Mouse (Mus musculus) myocyte (in vitro differentiated cells): ENCODE measurements around the gene Gas2l3. TPM values are rescaled to one million over a fixed set of nuclear protein-coding genes. Genes with fewer than 3 reads are reported as not detected.

Experiments used
- H3K27me3 ChIP-seq: one replicate; pipeline ENCODE4 v1.6.1; 2011; ENCODE audit not compliant: control insufficient read depth, insufficient read depth, insufficient read length
- H3K36me3 ChIP-seq: one replicate; pipeline ENCODE4 v1.6.1; 2011; ENCODE audit not compliant: control insufficient read depth, insufficient read depth
- H3K4me2 ChIP-seq: one replicate; pipeline ENCODE4 v1.6.1; 2011; ENCODE audit warnings: low read depth, control low read depth
- H3K4me3 ChIP-seq: one replicate; pipeline ENCODE4 v1.5.1; 2011; ENCODE audit warnings: mild to moderate bottlenecking, control low read depth, moderate library complexity
- H3K79me2 ChIP-seq: one replicate; pipeline ENCODE4 v1.6.1; 2011; ENCODE audit not compliant: control insufficient read depth, insufficient read depth
- H3ac ChIP-seq: one replicate; pipeline ENCODE4 v1.6.1; 2011; ENCODE audit not compliant: control insufficient read depth, insufficient read length
- CEBPB ChIP-seq: IDR thresholded peaks from 2 replicates; pipeline ENCODE4 v1.6.1; 2011; ENCODE audit warnings: mild to moderate bottlenecking, moderate library complexity; ENCODE audit not compliant: poor library complexity, insufficient read depth, severe bottlenecking
- E2F4 ChIP-seq: IDR thresholded peaks from one replicate; pipeline ENCODE4 v1.6.1; 2011; ENCODE audit warnings: mild to moderate bottlenecking, control low read depth, moderate library complexity; ENCODE audit not compliant: insufficient read depth
- MAX ChIP-seq: IDR thresholded peaks from one replicate; pipeline ENCODE4 v1.6.1; 2011; ENCODE audit warnings: low read depth, mild to moderate bottlenecking, control low read depth
- MYOD1 ChIP-seq, 3 experiments: IDR thresholded peaks; one replicate each; pipeline ENCODE4 v1.6.1; 2011; ENCODE audit warnings: control low read depth in 2 of 3, low read depth in 2 of 3, mild to moderate bottlenecking in 2 of 3, moderate library complexity in 1 of 3; ENCODE audit not compliant: insufficient read length in 2 of 3, control insufficient read depth in 1 of 3
- MYOG ChIP-seq, 3 experiments: IDR thresholded peaks; one replicate each; pipeline ENCODE4 v1.6.1; 2011; ENCODE audit warnings: control low read depth in 2 of 3, low read depth in 2 of 3, mild to moderate bottlenecking in 2 of 3; ENCODE audit not compliant: insufficient read length in 2 of 3, control insufficient read depth in 1 of 3, insufficient read depth in 1 of 3
- POLR2A ChIP-seq: IDR thresholded peaks from one replicate; pipeline ENCODE4 v1.6.1; 2011; ENCODE audit warnings: low read depth, mild to moderate bottlenecking, control low read depth, moderate library complexity; ENCODE audit not compliant: insufficient read length
- POLR2AphosphoS2 ChIP-seq: IDR thresholded peaks from one replicate; pipeline ENCODE4 v1.6.1; 2011; ENCODE audit warnings: low read depth, control low read depth; ENCODE audit not compliant: insufficient read length
- REST ChIP-seq: IDR thresholded peaks from one replicate; pipeline ENCODE4 v1.6.1; 2011; ENCODE audit warnings: mild to moderate bottlenecking, control low read depth, moderate library complexity; ENCODE audit not compliant: insufficient read depth, insufficient read length
- SRF ChIP-seq: IDR thresholded peaks from one replicate; pipeline ENCODE4 v1.6.1; 2011; ENCODE audit warnings: low read depth; ENCODE audit not compliant: control insufficient read depth, insufficient read length
- TCF12 ChIP-seq: IDR thresholded peaks from one replicate; pipeline ENCODE4 v1.6.1; 2011; ENCODE audit warnings: mild to moderate bottlenecking, control low read depth; ENCODE audit not compliant: poor library complexity, insufficient read depth, severe bottlenecking
- TCF3 ChIP-seq: IDR thresholded peaks from one replicate; pipeline ENCODE4 v1.6.1; 2011; ENCODE audit warnings: low read depth, control low read depth; ENCODE audit not compliant: insufficient read length
- USF1 ChIP-seq: IDR thresholded peaks from one replicate; pipeline ENCODE4 v1.6.1; 2011; ENCODE audit warnings: low read depth, mild to moderate bottlenecking, control low read depth, moderate library complexity
- polyA plus RNA-seq: library from polyadenylated mRNA; unstranded; fragments of >200 nt; fragmentation: generic; extraction: Trizol; gene quantifications from one replicate; pipeline ENCODE4 v1.2.1, GENCODE M21; 2012; ENCODE audit warnings: missing spikeins

Gene Gas2l3
- polyA plus RNA-seq, 1 experiment: 2.6 TPM

DNA sequence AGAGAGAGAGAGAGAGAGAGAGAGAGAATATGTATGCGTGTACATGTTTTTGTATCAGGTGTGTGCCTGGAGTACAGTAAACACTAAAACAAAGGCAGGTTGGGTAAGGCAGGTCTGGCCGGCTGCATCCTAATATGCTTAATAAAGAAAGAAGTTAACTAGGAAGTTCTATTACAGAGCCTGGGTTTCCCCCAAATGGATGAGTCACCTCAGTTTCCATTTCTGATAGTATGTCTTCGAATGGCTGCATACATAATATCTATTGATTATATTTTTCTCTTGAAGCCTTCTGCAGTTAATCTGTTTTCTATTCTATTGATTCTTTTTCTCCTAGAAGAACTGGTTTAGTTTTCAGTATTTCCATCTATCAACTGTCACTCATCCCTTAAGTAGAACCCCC lies 57.3 kb downstream of the Gas2l3 start:
- H3K4me2 ChIP-seq: no peak overlapping the region
- no peaks in the 10 kb centered on the region for H3K36me3 ChIP-seq
- no peak overlapping the region for H3ac ChIP-seq
- H3K4me3 ChIP-seq: no peak overlapping the region
- TF ChIP-seq REST (no peak), USF1 (no peak), E2F4 (no peak), TCF3 (no peak), MAX (no peak), MYOD1 (IDR thresholded peaks at IDR 0.05; ENCODE audit: control insufficient read depth in 1 of 3, insufficient read length in 2 of 3, low read depth in 2 of 3) (no peak), SRF (no peak), POLR2AphosphoS2 (no peak), CEBPB (no peak), MYOG (IDR thresholded peaks at IDR 0.05; ENCODE audit: control insufficient read depth in 1 of 3, insufficient read depth in 1 of 3, insufficient read length in 2 of 3, low read depth in 2 of 3) (no peak), POLR2A (no peak), TCF12 (no peak)
- H3K27me3 ChIP-seq: no peaks in the 10 kb centered on the region
- H3K79me2 ChIP-seq: no peaks in the 10 kb centered on the region

DNA sequence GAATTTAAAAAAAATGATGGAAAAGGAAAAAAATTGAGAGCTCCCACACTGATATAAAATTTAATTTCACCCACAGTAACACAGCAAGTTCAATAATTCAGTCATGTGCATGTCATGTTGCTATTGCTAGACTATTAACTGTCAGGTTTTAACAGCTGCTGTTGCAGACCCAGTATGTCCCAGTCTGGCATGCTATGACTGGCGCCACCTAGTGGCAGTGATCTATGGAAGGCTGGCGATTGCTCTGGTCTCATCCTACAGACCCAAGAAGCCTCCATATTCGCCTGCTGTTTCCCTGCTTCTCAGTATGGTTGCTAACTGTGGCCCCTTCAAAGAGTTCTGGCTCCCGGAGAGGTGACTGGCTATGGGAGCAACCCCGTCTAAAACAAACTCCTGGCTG lies 60.3 kb downstream of the Gas2l3 start:
- H3K36me3 ChIP-seq: no peaks in the 10 kb centered on the region
- H3K4me3 ChIP-seq: no peak overlapping the region
- TF ChIP-seq MYOG (IDR thresholded peaks at IDR 0.05; ENCODE audit: control insufficient read depth in 1 of 3, insufficient read depth in 1 of 3, insufficient read length in 2 of 3, low read depth in 2 of 3) (no peak), MYOD1 (IDR thresholded peaks at IDR 0.05; ENCODE audit: control insufficient read depth in 1 of 3, insufficient read length in 2 of 3, low read depth in 2 of 3) (peak in 1 of 3 experiments; percentile 27)
- H3ac ChIP-seq: no peak overlapping the region
- H3K4me2 ChIP-seq: no peak overlapping the region
- no peaks in the 10 kb centered on the region for H3K27me3 ChIP-seq
- no peaks in the 10 kb centered on the region for H3K79me2 ChIP-seq

DNA sequence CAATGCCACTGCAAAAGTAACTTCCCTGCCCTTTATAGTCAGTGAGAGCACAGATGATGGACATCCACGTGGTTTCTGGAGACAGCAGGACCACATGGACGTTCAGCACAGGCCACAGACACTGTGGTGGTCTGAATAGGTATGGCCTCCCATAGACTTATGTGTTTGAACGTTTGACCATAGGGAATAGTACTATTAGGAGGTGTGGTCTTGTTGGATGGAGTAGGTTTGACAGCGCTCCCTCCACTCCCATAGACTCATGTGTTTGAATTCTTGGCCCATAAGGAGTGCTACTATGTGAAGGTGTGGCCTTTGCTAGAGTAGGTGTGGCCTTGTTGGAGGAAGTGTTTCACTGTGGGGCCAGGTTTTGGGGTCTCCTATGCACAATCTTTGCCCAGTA lies 66.0 kb downstream of the Gas2l3 start:
- Histone ChIP-seq H3K36me3 (no peaks in the 10 kb centered on the region), H3K4me2 (no peak overlapping the region), H3K27me3 (no peaks in the 10 kb centered on the region), H3K4me3 (no peak overlapping the region), H3K79me2 (no peaks in the 10 kb centered on the region), H3ac (no peak overlapping the region)
- TF ChIP-seq TCF12 (no peak), E2F4 (no peak), USF1 (no peak), CEBPB (no peak), MYOD1 (IDR thresholded peaks at IDR 0.05; ENCODE audit: control insufficient read depth in 1 of 3, insufficient read length in 2 of 3, low read depth in 2 of 3) (no peak), REST (no peak), POLR2A (no peak), MYOG (IDR thresholded peaks at IDR 0.05; ENCODE audit: control insufficient read depth in 1 of 3, insufficient read depth in 1 of 3, insufficient read length in 2 of 3, low read depth in 2 of 3) (no peak), POLR2AphosphoS2 (no peak), SRF (no peak), TCF3 (no peak)

DNA sequence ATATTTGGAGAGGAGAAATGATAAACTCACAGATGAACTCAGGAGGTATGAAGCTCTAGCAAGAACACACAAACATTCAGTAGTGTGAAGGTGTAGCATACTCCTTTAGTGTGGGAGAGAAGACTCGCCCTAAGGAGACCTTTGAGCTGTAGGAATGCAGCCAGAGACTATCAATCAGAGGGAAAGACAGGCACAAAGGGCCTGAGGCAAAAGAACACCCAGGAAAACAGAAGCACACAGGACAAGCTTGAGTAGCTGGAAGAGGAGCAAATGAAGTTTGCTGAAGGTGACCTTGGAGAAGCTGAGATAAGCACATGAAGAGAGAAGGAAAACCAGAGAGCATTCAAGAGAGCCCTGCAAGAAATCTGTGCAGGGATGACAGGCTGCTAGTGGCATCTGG lies 73.7 kb downstream of the Gas2l3 start:
- no peak overlapping the region for H3K4me3 ChIP-seq
- H3K27me3 ChIP-seq: no peaks in the 10 kb centered on the region
- no peak overlapping the region for H3K4me2 ChIP-seq
- H3K36me3 ChIP-seq: no peaks in the 10 kb centered on the region
- no peaks in the 10 kb centered on the region for H3K79me2 ChIP-seq
- TF ChIP-seq CEBPB (no peak), POLR2AphosphoS2 (no peak), MAX (no peak), MYOD1 (IDR thresholded peaks at IDR 0.05; ENCODE audit: control insufficient read depth in 1 of 3, insufficient read length in 2 of 3, low read depth in 2 of 3) (no peak), MYOG (IDR thresholded peaks at IDR 0.05; ENCODE audit: control insufficient read depth in 1 of 3, insufficient read depth in 1 of 3, insufficient read length in 2 of 3, low read depth in 2 of 3) (no peak), POLR2A (no peak), SRF (no peak)
- no peak overlapping the region for H3ac ChIP-seq

DNA sequence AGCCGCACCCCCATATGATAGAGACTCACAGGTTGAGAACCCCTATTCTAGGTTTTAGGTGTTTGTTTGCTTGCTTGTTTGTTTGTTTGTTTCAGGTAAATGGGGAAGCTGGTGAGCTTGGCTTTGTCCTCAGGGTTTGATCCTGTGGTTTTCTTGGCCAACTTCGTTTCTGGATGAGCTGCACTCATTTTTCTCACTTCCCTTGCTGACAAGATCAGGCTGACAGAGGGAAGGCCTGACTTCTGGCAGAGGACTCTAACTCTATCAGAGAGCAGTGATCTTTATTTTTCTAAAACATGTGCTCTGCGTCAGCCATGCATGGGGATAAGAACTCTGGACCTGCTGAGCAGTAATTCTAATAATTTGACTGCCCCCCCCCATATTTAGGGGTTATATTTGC lies 84.8 kb downstream of the Gas2l3 start:
- H3K79me2 ChIP-seq: no peaks in the 10 kb centered on the region
- TF ChIP-seq E2F4 (no peak), MAX (no peak), MYOG (IDR thresholded peaks at IDR 0.05; ENCODE audit: control insufficient read depth in 1 of 3, insufficient read depth in 1 of 3, insufficient read length in 2 of 3, low read depth in 2 of 3) (no peak), SRF (no peak), POLR2AphosphoS2 (no peak), POLR2A (no peak), TCF3 (no peak), USF1 (no peak), CEBPB (no peak), MYOD1 (IDR thresholded peaks at IDR 0.05; ENCODE audit: control insufficient read depth in 1 of 3, insufficient read length in 2 of 3, low read depth in 2 of 3) (no peak), REST (no peak), TCF12 (no peak)
- no peaks in the 10 kb centered on the region for H3K36me3 ChIP-seq
- H3K4me3 ChIP-seq: no peak overlapping the region
- no peaks in the 10 kb centered on the region for H3K27me3 ChIP-seq
- H3ac ChIP-seq: no peak overlapping the region
- H3K4me2 ChIP-seq: no peak overlapping the region

Other genes starting within 250 kb of the Gas2l3 start
- not detected for gene Ano4, start 99.2 kb downstream of the Gas2l3 start, polyA plus RNA-seq
- not detected for gene Nr1h4, start 89.6 kb upstream of the Gas2l3 start, polyA plus RNA-seq
- gene Slc17a8, start 177.3 kb upstream of the Gas2l3 start, polyA plus RNA-seq: not detected
- gene Scyl2, start 242.3 kb upstream of the Gas2l3 start, polyA plus RNA-seq: 7.2 TPM